Mouse (Mus musculus) large intestine, adult 2 months (tissue): ENCODE data around the gene Plb1. TPM values are rescaled to one million over a fixed set of nuclear protein-coding genes. Genes with fewer than 3 reads are reported as not detected.

Source experiments
- DNase-seq: peaks from one replicate; pipeline ENCODE4 v3.0.0-alpha.2; 2012; ENCODE audit warnings: low read depth, low spot score
- WGBS: fragments of 180-500 bp; shearing (Covaris S2); methylation state at CpG from one replicate; pipeline ENCODE4 v1.1.7; 2018; 5-methylcytosine and 5-hydroxymethylcytosine counted together
- polyA plus RNA-seq: library from polyadenylated mRNA; depleted of rRNA; stranded (reverse); fragments of >200 nt; gene quantifications from 2 replicates; pipeline ENCODE4 v1.2.3, GENCODE M21; 2012

Plb1 gene
- polyA plus RNA-seq, 1 experiment = 173 TPM

DNA sequence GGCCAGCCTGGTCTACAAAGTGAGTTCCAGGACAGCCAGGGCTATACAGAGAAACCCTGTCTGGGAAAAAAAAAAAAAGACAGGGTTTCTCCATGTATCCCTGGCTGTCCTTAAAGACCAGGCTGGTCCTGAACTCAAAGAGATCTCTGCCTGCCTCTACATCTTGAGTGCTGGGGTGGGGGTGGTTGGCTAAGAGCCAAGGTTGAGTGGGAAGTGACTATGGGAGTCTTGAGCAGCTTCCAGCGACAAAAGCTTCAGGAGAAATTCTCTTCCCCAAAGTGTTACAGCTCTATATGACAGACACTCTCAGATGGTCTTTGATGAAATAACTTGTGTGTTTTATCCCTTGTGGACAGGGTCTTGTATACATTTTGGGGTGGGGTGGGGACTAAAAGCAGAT is 136.9 kb downstream of the Plb1 start:
- 72% methylated on average over 1 of the region's 1 CpGs for WGBS

DNA sequence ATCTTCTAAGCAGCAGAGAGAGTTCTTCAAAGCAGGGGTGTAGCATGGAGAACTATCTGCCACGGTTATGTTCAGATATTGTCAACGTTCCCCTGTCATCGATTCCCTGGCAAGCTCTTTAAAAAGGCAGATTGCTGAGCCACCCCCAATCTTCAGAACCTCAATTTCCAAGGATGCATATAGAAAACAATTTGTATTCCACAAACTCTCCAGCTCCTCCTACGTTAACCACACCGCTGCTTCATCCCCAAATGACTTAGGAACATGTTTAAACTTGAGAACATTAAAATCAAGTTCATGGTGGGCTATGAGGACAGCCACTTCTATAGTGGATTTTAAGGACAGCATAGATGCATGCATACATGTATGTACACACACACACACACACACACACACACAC is 138.7 kb downstream of the Plb1 start:
- DNase-seq = no peak
- WGBS = 92% methylated on average over 5 of the region's 5 CpGs

More for the DNA sequence above, 136.9 kb downstream of the Plb1 start:
- DNase-seq = no peak

DNA sequence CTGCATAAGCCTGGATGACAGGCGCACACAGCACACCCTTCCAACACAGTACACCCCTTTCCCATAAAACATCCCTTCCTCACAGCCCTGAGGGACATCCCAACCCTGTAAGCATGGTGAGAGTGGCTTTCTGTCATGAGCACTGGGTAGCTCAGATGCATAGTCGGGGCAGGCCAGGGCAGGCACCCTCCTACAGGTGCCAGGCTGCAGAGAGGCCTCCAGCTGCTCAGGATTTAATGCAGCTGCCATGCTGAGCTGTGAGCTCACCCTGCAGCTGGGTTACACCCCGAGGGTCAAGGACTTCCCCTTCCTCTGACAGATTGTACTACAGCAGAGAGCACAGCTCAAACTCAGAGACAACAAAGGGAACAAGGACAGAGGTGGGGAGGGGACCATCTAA is 146.0 kb downstream of the Plb1 start:
- no peak for DNase-seq

DNA sequence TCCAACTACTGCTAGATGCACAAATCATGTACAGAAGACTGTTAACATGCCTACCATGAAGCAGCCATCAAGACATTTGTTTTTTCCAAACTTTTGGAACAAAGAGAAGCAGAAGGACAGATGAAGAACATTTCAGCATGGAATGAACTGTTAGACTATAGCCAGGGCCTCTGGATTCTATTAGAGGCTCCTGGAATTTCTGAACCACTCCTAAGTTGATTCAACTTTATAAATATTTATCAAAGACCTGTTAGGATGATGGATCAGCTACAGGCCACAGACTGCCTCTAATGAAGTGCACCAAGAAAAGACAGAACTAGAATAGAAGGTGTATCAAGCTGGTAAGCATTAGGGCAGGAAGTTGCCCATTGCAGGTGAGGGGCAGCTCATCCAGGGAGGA is 156.1 kb downstream of the Plb1 start:
- DNase-seq = no peak

More for the DNA sequence above, 146.0 kb downstream of the Plb1 start:
- 43% methylated on average over 3 of the region's 3 CpGs for WGBS

DNA sequence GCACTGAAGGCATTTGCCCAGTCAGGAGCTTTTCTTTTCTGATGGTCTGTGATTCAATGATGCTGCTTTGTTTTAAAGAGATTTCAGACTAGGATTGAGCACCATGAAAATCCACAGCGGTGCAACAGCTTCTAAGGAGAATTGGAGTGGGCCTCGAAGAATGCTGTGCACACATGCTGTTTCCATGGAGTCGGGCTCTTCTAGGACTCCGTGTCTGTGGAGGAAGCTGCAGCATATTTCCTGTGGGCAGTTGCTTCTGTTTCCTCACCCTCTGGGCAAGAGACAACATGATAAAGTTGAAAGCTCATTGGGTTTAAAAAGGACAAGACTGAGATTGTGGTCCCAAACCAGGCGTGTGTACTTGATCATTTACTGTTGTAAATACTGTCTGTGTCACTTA is 157.8 kb downstream of the Plb1 start:
- WGBS = 79% methylated on average over 5 of the region's 5 CpGs
- no peak for DNase-seq

DNA sequence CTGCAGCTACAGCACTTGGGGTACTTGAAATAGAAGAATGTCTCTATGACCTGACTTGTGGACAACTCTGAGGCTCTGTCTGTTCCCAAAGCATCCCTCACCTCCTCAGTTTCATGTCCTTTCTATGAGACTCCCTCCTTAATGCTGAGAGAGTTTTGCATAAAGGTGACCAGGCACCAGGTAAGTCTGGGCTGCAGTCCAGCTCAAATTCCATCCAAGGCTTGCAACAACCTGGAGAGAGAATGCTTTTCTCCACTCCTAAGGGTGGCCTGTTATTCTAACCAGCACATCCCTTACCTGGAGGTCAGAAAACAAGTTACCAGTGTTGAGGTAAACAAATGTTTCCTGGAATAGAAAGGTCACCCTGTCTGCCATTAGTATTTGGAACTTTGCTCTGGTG is 159.8 kb downstream of the Plb1 start:
- no peak for DNase-seq

DNA sequence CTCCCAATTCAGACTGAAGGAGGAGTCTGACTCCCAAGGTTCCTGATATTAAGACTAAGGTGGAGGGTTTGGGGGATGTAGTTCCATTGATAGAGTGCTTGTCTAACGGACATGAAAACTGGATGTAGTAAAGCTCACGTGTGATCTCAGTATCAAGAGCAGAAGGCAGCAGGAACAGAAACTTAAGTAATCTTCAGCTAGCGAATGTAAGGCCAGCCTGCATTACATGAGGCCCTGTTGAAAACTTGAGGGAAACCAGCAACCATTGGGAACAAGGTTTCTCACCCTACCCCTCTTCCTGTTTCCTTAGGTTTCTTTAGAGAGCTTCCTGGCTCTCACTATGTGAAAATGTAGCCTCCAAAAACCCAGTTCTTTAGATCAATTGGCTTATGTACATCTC is 162.1 kb downstream of the Plb1 start:
- DNase-seq = no peak
- 80% methylated on average over 3 of the region's 3 CpGs for WGBS

DNA sequence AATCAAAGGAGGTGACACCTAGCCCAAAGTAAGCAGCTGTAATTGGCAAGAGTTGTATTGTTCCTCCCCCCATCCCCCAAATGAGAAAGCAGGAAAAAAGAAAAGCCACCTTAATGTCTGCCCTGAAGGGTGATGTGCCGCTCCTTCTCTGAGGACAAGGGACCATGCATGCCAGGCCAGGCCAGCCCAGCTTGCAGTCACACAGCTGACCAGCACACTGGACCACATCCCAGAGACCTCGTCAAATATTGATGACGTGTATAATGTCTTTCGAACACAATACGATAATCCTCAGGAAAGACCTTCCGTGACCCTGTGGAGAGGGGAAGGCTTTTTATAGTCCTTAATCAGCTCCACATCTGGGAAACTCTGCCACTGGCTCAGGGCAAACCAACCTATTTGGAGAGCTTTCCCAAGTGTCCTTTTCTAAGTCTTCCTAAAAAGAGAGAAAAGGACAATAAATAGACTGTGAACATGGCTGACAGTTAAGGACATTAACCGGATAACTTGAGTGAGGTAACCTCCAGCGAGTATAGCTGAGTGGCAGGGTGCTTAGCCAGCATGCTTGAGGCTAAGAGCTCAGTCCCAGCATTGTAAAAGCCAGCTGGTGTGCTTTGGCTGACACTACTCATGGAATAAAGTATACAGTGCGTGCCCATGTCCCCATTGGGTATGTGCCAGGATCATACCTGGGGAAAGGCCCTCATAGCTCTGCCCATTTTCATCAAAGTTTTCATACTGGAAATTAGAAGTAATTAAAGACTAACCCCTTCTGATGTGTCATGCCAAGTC is 162.8 kb downstream of the Plb1 start:
- DNase-seq = no peak
- 37% methylated on average over 9 of the region's 9 CpGs for WGBS

DNA sequence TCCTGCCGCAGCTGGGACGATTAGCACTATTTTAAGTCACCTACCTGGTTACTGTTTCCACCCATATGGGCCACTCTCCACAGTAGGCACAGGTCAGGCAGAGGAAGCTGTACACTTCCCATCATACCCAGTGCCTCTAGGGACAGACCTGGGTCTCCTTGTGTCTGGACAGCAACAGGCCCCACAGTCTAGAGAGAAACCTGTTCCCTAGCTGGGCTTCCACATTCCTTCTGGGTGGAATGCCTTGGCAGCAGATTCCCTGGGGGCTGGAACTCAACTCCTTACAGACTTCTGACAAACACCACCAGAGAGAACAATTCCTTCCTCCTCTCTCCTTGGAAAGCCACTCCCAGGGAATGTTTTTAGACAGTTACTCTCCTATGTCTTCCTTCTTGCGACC is 165.2 kb downstream of the Plb1 start:
- WGBS = 41% methylated on average over 3 of the region's 3 CpGs
- no peak for DNase-seq

DNA sequence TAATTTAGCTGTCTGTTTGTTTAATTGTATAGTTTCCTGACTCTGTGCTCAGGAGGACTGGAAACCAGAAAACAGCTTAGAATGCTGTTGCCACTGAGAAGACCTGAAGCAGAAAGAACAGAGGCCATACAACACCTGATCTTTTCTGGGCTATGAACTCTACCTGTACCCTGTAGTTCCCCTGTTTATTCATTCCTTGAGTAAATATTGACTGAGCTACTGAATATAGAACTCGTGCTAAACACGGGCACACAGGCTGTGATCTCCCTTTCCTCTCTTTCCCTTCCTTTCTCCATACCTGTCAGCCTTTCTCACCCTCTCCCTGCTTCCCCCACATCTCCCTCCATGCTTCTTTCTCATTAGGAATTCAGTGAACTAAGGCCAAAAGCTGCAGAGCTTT is 168.4 kb downstream of the Plb1 start:
- 50% methylated on average over 2 of the region's 2 CpGs for WGBS
- no peak for DNase-seq

DNA sequence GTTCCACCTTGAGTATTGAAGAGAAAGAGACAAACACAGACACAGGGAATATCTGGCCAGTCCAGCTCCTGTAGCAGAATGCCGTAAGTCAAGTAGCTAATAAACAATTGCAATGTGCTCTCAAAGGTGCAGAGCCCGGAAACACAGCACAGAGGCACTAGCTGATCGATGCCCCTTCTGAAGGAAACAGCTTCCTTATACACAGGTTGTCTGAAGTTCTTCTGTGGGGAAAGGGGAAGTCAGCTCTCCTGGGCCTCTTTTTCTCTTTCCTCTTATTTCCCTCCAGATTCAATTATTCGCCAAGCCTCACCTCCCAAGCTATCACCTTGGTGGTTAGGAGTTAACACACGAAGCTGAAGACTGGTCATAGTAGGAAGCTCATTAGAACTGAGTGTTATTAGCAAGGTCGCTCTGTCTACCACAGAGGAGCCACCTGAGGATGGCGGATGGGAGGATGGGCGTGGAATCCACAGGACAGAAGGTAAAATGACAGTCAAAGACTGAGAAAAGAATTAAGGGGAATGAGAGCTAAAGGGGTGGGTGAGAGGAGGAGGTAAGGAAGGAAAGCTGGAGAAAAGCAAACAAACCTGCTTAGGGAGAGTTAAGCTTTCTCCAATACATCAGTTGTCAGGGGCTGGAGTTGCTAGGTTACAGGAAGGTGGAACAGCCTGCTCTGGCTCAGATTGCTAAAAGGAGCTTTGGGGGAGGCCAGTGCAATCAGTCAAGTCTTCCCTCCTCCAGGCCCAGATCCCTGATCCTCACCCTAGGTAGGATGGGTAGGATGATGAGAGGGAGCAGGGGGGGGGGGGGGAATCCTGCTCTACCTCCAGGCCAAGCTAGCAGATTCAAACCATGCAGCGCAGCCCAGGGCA is 170.8 kb downstream of the Plb1 start:
- no peak for DNase-seq
- 72% methylated on average over 9 of the region's 9 CpGs for WGBS

DNA sequence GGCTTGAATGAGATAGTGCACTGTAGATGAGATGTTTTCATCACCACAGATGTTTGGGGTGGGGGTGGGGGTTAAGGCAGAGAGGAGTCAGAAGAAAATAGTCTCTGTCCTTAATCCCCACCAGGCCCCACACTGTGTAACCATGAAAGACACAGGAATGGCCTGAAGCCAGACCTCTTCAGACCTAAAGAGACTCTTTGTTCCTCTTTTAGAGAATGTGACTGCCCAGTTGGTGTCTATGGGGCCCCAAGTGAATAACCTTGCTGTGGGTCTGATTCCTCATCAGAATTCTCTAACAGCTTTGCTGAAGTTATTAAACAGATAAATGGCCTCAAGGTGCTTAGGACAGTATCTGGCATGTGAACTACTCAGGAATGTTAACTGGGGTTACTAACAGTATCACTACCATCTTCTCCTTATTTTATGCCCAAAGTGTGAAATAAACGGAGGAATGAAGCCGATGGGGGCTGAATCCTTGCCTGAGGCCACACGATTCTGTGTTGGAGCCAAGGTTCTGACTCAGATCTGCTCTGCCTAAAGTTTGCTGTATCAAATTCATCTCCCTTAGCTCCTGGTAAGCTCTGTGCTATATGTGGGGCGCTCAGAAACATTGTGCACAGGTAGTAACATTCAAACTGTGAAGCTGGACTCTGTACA is 172.8 kb downstream of the Plb1 start:
- DNase-seq = no peak
- WGBS = 70% methylated on average over 4 of the region's 4 CpGs

DNA sequence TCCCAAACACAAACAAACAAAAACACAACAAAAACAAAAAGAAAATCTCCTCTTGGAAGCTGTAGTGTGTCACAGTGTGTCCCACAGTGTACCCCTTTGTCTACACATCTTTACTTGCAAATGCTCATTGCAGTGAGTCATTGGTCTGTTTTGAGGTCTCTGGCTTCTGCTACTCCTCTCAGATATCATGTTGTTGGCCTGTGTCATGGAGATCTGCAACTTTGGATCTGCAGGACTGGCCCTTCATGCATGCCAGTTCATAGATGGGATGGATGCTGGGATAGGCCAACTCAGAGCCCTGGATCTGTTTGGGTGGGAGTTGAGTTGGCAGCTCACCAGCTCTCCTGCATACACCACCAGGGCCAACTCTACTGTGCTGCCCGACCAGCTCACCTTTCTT is 176.3 kb downstream of the Plb1 start:
- WGBS = 39% methylated on average over 1 of the region's 1 CpGs
- DNase-seq = no peak

DNA sequence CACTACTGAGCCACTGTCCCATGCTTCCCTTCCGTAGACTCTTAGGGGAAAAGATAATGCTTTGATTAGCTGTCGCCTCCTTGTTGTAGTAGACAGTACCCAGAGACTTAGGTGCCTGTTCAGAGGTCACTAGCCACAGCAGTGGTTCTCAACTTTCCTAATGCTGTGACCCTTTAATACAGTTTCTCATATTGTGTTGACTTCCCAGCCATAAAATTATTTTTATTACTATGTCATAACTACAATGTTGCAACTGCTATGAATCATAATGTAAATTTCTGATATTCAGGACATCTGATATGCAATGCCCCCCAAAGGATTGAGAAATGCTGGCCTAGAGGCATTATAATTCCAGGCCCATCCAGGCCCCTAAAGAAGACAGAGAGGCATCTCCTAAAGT is 177.2 kb downstream of the Plb1 start:
- WGBS = 36% methylated on average over 2 of the region's 2 CpGs
- DNase-seq = no peak

DNA sequence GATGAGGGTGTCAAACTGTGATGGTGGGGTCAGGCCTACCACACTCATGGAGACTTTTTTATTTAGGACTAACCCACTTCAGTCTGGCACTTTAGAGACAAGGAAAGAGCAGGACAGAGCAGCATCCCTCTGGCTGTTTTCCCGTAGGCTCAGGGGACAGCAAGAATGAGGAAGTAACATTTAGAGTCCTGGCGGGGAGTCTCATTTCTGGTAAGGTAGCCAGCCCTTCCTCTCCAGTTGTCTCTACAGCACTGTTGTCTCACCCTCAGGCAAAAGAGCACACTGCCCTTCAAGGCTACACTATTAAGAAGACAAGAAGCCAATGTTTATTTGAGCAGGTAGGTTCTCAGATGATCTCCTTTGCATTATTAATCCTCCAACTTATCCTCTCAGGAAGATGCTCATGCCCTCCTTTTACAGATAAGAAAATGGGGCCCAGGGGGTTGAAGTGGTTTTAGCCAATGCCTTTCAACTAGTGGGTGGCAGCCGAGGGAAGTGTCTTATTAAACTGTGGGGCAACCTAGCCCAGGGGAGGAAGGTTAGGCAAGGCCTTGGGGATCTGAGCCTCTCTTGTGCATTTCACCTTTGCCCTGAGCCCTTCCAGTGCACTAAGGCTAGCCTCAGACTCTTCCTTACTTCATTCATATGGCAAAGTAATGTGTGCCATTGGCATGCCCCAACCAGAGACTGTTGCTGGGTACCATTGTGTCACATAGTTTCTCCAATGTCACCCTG is 178.6 kb downstream of the Plb1 start:
- no peak for DNase-seq
- 50% methylated on average over 3 of the region's 3 CpGs for WGBS

DNA sequence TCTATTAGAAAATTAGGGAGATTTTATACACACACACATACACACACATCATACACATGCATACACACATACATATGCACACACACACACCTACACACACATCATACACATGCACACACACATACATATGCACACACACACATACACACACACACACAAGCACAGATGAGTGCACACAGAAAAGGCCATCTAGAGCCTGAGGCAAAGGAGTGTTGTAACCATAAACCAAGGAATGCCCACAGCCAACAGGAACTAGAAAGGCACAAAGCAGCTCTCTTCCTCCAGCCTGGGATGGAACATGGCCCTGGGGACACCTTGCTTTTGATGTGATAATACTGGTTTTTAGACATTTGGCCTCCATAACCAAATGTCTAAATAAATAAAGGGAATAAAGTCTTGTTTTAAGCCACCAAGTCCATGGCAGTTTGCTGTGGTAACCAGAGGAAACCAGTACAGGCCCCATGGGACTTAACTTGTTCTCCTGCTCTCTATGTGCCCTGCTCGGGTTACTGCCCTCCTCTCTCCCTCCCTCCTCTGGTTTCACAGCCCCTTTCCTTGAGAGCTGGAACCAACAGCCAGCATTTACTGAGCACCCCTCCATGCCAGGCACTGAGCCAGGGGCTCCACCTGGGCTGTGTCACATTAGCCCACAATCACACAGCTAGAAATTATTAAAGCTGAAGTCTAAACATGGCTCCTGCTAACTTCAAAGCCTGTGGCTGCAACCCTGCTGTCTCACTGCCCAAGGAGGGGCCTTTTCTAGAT is 179.9 kb downstream of the Plb1 start:
- WGBS = 23% methylated on average over 1 of the region's 1 CpGs

DNA sequence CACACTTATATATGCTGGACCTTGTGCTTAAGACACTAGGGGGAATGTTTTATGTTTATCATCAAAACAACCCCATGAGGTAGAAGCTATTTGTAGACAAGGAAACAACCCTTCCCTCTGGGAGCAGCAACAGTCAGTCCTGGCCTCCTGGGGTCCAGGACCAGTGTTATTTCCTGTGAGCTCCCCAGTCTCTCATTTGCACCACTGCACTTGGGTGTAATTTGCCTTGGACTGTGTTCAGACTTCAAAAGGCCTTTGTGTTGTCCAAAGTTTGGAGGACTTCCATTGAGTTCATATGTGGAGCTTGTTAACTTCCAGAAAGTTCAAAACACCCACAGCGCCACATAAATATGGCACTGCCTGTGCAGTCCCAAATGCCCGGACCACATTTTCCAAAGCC is 180.6 kb downstream of the Plb1 start:
- WGBS = 55% methylated on average over 2 of the region's 2 CpGs
- no peak for DNase-seq

More for the DNA sequence above, 179.9 kb downstream of the Plb1 start:
- no peak for DNase-seq

DNA sequence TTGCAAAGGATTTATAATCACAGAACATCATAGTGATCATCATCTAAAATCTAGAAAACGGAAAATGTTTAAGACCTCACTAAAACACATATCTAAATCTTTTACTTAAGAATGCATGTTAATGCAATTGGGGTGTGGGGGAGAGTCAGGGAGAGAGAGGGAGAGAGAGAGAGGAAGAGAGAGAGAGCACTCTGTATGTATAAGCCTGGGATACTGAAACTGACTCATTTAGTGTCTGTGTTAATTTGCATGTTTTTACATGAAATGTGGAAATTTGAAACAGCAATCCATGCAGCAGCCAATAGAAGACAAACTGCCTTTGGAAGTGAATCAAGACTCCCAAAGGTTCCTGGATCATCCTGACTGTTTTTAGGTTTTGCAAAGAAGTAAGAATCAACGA is 181.1 kb downstream of the Plb1 start:
- WGBS = 65% methylated on average over 2 of the region's 2 CpGs
- no peak for DNase-seq

DNA sequence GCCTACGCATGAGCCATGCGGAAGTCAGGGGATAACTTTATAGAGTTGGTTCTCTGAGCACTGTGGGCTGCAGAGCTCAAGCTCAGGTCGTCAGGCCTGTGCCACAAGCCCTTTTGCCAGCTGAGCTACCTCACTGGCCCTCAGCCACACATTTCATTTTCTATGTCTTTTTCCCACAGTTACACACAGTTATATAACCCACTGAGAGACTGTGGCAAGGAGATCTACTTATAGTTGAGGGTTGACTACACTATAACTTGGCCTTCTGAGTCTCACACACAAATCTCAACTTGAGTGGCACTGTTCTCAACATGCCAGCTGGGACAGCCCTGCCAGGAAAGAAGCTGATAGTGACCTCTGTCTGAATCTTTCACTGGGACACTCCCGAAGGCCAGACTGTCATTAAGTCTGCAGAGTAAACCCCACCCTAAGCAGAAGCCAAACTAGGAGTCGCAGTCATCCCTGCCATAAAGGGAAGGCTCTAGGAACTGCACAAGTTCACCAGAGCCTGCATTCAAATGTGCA is 182.0 kb downstream of the Plb1 start:
- no peak for DNase-seq
- WGBS = 26% methylated on average over 5 of the region's 5 CpGs
